Mouse (Mus musculus) hindbrain, embryonic 15.5 days (tissue): ENCODE measurements around the gene Pde4d. TPM values are rescaled to one million over a fixed set of nuclear protein-coding genes. Genes with fewer than 3 reads are reported as not detected.
"Not testable (repeated sequence)": the region's sequence is repeated elsewhere in the genome, so short reads cannot be mapped to it uniquely, and the experiment has no call there.

ENCODE experiments used
- ATAC-seq: fragments of 200-750 bp; cut with Nextera tagmentation; 2 replicates; pipeline ENCODE4 v1.8.0; 2017; ENCODE audit warnings: low read depth, moderate number of reproducible peaks, moderate TSS enrichment; ENCODE audit not compliant: low FRiP score
- H3K27ac ChIP-seq: fragments of 300-500 bp; sonication (generic); replicated peaks from 2 replicates; pipeline ENCODE4 v1.5.1; 2015; ENCODE audit warnings: mild to moderate bottlenecking, inconsistent platforms
- H3K27me3 ChIP-seq: fragments of 300-500 bp; sonication (generic); 2 replicates; pipeline ENCODE4 v1.6.1; 2015; ENCODE audit warnings: control low read depth, inconsistent platforms
- H3K36me3 ChIP-seq: fragments of 300-500 bp; sonication (generic); 2 replicates; pipeline ENCODE4 v1.6.1; 2015; ENCODE audit warnings: control low read depth, inconsistent platforms
- H3K4me1 ChIP-seq: fragments of 300-500 bp; sonication (generic); replicated peaks from 2 replicates; pipeline ENCODE4 v1.6.1; 2015; ENCODE audit warnings: control low read depth, inconsistent platforms
- H3K4me2 ChIP-seq: fragments of 300-500 bp; sonication (generic); 2 replicates; pipeline ENCODE4 v1.6.1; 2015; ENCODE audit warnings: moderate library complexity, mild to moderate bottlenecking, inconsistent platforms
- H3K4me3 ChIP-seq: fragments of 300-500 bp; sonication (generic); 2 replicates; pipeline ENCODE4 v1.5.1; 2015; ENCODE audit warnings: mild to moderate bottlenecking, inconsistent platforms
- H3K9ac ChIP-seq: fragments of 300-500 bp; sonication (generic); 2 replicates; pipeline ENCODE4 v1.6.1; 2015; ENCODE audit warnings: inconsistent platforms
- H3K9me3 ChIP-seq: fragments of 300-500 bp; sonication (generic); 2 replicates; pipeline ENCODE4 v1.6.1; 2016; ENCODE audit warnings: control low read depth, inconsistent platforms
- WGBS: fragments of 180-500 bp; shearing (Covaris S2); methylation state at CpG from one replicate; pipeline ENCODE4 v1.1.7; 2015; 5-methylcytosine and 5-hydroxymethylcytosine counted together
- polyA plus RNA-seq: library from polyadenylated mRNA; unstranded; fragments of >200 nt; fragmentation: Nextera tagmentation; extraction: Ambion mirVana; gene quantifications from 2 replicates; pipeline ENCODE4 v1.2.1, GENCODE M21; 2015

The Pde4d gene
- polyA plus RNA-seq, 1 experiment from 2014 or later: 19.4 TPM

DNA sequence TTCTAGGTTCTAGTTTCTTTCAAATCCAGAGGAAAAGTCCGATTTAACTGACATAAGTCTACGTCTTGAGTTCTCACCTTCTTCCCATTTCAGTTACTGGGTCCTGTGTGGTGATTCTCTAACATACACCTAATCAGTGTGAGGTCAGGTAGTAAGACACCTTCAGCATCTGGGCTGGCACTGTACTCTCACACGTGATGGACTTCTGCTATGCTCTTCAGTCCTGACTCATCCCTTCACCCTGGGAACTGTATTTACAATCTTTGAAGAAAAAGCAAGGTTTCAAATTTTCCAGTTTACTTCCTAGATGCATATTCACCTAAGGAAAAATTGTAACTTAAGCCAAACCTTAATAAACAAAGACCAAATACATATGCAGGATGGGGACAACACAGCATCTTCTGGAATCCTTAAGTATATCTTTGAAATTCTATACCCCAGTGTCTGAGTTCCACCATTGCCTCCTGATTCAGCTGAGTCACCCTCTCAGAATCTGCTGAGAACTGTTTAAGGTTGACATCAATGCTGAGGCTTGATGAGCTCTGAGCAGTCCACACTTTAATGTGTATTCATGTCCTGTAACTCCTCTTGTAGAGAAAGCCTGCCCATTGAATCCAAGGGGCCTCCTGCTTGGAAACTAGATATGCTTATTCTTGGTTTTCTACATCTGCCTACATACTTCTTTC lies 301.6 kb downstream of the Pde4d start:
- Histone ChIP-seq H3K4me1 (no peaks in the 10 kb centered on the region), H3K4me2 (no peak overlapping the region), H3K27ac (no peak overlapping the region), H3K36me3 (no peaks in the 10 kb centered on the region), H3K4me3 (no peak overlapping the region), H3K9ac (no peak overlapping the region), H3K27me3 (no peaks in the 10 kb centered on the region), H3K9me3 (no peaks in the 10 kb centered on the region)
- ATAC-seq: no peak
- WGBS: 84% methylated on average over 3 of the region's 3 CpGs

DNA sequence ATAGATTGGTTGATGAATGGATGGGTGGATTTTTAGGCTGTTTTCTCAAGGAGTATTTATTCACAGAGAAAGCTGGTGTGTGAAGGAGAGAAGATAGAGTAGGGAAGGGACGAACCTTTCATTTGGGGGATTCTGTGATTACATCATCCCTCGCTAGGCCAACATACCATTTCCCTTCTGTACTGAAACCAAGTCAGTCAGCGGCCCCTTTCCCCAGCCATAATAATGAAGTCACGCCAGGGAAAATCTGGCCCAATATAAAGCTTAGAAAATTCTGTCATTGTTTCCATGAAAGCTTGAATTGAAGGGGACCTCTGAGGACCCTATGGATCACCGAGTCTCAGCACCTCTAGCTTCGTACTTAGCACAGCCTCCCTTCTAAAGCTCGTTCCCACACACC lies 307.7 kb downstream of the Pde4d start:
- H3K36me3 ChIP-seq: no peaks in the 10 kb centered on the region
- no peaks in the 10 kb centered on the region for H3K4me1 ChIP-seq
- no peak overlapping the region for H3K4me3 ChIP-seq
- H3K27ac ChIP-seq: no peak overlapping the region
- WGBS: 83% methylated on average over 7 of the region's 7 CpGs
- H3K9ac ChIP-seq: no peak overlapping the region
- ATAC-seq: no peak
- H3K27me3 ChIP-seq: no peaks in the 10 kb centered on the region
- no peak overlapping the region for H3K4me2 ChIP-seq
- H3K9me3 ChIP-seq: no peaks in the 10 kb centered on the region

DNA sequence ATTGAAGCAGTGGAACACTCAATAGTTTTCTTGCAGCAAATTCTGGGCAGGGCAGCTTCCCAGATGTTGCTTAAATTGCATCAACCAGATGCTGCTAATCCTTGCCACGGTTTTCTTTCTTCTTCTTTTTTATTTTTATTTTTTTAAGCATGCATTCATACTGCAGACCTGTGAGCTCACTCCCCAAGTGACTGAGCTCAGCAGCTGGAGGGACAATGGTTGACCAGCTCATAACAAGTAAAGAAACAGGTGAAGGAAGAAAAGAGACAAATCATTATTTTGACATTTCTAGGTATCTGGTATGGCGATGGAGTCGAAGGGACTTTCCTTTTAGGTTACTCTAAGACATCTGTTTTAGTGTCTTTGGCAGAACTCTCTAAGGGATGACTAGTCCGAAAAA lies 308.6 kb downstream of the Pde4d start:
- H3K36me3 ChIP-seq: no peaks in the 10 kb centered on the region
- H3K4me1 ChIP-seq: no peaks in the 10 kb centered on the region
- 75% methylated on average over 4 of the region's 4 CpGs for WGBS
- H3K9me3 ChIP-seq: no peaks in the 10 kb centered on the region
- no peak overlapping the region for H3K27ac ChIP-seq
- H3K4me2 ChIP-seq: no peak overlapping the region
- no peaks in the 10 kb centered on the region for H3K27me3 ChIP-seq
- no peak for ATAC-seq
- no peak overlapping the region for H3K4me3 ChIP-seq
- no peak overlapping the region for H3K9ac ChIP-seq

DNA sequence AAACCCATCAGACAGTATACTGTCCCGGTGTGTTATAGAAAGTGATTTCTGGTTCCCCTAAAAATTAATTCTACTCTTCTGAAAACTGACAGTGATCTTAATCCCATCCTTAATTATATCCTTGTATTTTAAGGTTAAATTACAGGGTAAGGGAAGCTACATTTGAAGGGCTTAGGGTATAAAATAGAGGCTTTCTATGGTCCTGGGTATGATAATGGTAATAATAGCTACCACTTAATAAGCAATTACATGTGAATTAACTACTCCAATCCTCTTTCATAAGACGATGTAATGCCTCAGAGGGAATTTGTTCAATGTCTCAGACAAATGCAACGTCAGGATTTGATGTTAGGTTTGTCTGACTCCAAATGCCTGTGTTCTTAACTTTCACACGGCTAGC lies 309.4 kb downstream of the Pde4d start:
- Histone ChIP-seq H3K36me3 (no peaks in the 10 kb centered on the region), H3K4me2 (no peak overlapping the region), H3K4me3 (no peak overlapping the region), H3K27ac (no peak overlapping the region), H3K4me1 (no peaks in the 10 kb centered on the region), H3K27me3 (no peaks in the 10 kb centered on the region), H3K9me3 (no peaks in the 10 kb centered on the region), H3K9ac (no peak overlapping the region)
- ATAC-seq: no peak
- WGBS: 72% methylated on average over 4 of the region's 4 CpGs

DNA sequence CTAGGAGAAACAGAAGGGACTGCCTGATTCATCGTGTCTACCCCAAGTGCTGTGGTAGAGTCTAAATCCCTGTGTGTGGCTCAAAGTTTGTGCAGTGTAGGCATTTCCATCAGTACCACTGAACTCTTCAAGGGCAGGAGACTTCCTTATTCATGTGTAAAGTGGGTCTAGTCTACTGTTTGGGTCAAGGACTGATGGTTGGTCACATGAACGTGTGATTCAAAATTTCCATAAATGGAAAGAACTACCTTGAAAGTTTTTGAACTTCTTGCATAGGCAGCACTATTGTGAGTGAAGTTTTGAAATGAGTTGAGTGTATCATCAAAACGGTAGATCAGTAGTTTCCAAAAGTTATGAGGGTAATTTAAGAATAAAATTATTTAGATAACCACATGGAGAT lies 313.5 kb downstream of the Pde4d start:
- H3K36me3 ChIP-seq: no peaks in the 10 kb centered on the region
- H3K9me3 ChIP-seq: no peaks in the 10 kb centered on the region
- no peaks in the 10 kb centered on the region for H3K27me3 ChIP-seq
- no peak overlapping the region for H3K27ac ChIP-seq
- 87% methylated on average over 3 of the region's 3 CpGs for WGBS
- no peak overlapping the region for H3K4me2 ChIP-seq
- ATAC-seq: no peak
- no peak overlapping the region for H3K9ac ChIP-seq
- no peaks in the 10 kb centered on the region for H3K4me1 ChIP-seq
- no peak overlapping the region for H3K4me3 ChIP-seq

DNA sequence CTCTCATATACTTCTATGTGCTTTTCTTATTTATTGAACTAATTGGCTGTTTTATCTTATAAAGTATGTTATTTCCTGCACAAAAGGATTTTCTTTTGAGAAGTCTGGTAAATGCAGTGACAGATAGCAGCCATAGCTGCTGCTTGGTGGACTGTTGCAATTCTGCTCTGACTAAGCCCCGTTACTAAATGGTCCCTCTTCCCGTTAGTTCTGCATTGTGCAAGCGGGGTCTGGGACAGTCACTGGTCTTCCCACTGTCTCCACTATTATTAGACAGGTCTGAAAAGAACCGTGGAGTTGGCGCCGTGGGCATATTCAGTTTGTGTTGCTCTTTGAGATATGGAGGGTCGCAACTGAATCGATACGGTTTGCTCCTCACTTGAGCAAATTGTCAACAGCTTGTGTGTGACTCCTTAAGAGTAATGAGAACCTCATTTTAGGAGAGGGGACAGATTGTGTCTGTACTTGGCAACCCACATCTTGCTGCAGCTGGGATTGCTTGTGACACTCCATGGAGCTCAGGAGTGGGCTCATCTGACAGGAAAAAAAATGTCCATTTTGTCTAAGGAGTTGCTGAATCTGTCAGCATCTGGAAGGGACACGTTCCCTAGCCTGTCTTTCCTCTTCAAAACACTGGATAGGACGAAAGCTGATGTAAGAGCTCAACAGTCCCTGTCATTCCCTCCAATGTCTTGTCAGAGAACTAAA lies 316.4 kb downstream of the Pde4d start:
- ATAC-seq: no peak
- 69% methylated on average over 11 of the region's 11 CpGs for WGBS
- Histone ChIP-seq H3K9ac (no peak overlapping the region), H3K27me3 (no peaks in the 10 kb centered on the region), H3K4me3 (no peak overlapping the region), H3K4me1 (no peaks in the 10 kb centered on the region), H3K4me2 (no peak overlapping the region), H3K36me3 (no peaks in the 10 kb centered on the region), H3K27ac (no peak overlapping the region), H3K9me3 (no peaks in the 10 kb centered on the region)

DNA sequence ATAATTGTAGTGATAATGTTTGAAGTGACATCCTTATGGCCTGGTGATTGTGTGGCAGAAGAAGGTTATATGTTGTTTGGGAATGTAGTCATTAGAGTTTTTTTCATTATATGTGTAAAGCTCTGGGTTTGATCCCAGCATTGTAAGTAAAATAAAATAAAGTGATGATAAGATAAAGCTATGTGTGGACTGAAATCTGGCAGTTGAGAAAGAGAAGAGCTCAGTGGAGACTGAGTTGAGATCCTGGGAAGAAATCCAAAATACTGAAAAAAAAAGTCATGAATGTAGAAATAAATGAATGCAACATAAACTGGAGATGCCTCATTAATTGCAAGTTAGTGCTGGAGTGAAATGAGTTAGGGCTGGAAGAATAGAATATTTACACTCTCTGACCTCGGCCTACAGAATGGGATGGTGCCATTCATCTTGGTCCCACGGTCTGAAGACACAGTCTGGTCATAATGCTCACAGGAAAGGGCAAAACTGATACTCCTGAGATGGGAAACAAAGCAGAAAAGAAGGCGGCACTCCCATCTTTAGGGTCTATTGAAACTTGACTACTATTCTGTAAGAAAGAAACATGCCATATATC lies 319.8 kb downstream of the Pde4d start:
- no peak for ATAC-seq
- WGBS: 49% methylated on average over 3 of the region's 3 CpGs
- peaks cover 8% of the 10 kb centered on the region for H3K4me1 ChIP-seq

DNA sequence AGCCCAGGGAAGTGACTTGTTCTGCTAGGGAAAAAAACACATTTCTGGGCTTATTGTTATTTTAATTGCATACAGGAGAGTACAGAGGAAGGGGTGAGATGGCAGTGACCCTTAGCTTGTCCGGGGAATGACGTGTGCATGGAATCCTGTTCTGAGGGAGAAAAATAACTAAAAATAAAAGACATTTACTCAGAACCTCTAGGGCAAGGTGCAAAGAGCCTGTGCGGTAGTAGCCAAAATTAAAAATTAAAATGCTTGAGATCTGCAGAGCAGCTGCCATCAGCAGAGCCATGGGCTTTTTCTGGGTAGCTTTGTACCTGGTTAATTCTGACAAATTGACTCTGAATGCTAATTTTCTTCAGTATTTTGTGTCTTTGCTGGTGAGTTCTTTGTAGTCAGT lies 322.6 kb downstream of the Pde4d start:
- no peak overlapping the region for H3K4me2 ChIP-seq
- no peak overlapping the region for H3K27ac ChIP-seq
- no peak overlapping the region for H3K9ac ChIP-seq
- ATAC-seq: 0 out of 2 replicates have a peak, but pooled peaks have one; percentile 19
- H3K36me3 ChIP-seq: no peaks in the 10 kb centered on the region
- no peak overlapping the region for H3K4me3 ChIP-seq
- 39% methylated on average over 3 of the region's 3 CpGs for WGBS
- no peaks in the 10 kb centered on the region for H3K27me3 ChIP-seq
- H3K4me1 ChIP-seq: peaks cover 8% of the 10 kb centered on the region
- H3K9me3 ChIP-seq: no peaks in the 10 kb centered on the region

More for the DNA sequence above, 319.8 kb downstream of the Pde4d start:
- H3K27me3 ChIP-seq: no peaks in the 10 kb centered on the region
- no peaks in the 10 kb centered on the region for H3K36me3 ChIP-seq
- no peak overlapping the region for H3K4me3 ChIP-seq
- H3K27ac ChIP-seq: no peak overlapping the region
- no peaks in the 10 kb centered on the region for H3K9me3 ChIP-seq
- no peak overlapping the region for H3K9ac ChIP-seq
- H3K4me2 ChIP-seq: no peak overlapping the region

DNA sequence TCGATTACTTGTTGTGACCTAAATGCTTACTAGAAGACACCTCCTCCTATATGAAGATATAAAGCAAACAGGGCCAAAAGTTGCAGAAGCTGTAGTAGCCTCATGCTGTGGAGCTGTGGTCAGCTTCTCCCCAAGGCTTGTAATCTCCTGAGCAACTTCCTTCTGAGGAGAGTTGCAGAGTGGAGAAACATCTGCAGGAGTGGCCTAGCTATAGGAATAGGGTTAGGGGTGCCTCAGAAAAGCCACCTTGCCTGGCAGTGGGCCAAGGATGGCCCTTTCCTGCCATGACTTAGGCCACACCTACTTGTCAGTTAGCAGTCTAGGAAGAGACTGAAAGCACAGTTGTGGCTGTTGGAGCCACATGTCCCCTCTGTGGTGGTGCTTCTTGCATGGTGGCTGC lies 325.2 kb downstream of the Pde4d start:
- H3K4me1 ChIP-seq: peaks cover 8% of the 10 kb centered on the region
- H3K36me3 ChIP-seq: no peaks in the 10 kb centered on the region
- H3K9ac ChIP-seq: no peak overlapping the region
- H3K9me3 ChIP-seq: no peaks in the 10 kb centered on the region
- H3K27me3 ChIP-seq: no peaks in the 10 kb centered on the region
- H3K27ac ChIP-seq: no peak overlapping the region
- H3K4me3 ChIP-seq: no peak overlapping the region
- 89% methylated on average over 1 of the region's 1 CpGs for WGBS
- no peak for ATAC-seq
- no peak overlapping the region for H3K4me2 ChIP-seq

DNA sequence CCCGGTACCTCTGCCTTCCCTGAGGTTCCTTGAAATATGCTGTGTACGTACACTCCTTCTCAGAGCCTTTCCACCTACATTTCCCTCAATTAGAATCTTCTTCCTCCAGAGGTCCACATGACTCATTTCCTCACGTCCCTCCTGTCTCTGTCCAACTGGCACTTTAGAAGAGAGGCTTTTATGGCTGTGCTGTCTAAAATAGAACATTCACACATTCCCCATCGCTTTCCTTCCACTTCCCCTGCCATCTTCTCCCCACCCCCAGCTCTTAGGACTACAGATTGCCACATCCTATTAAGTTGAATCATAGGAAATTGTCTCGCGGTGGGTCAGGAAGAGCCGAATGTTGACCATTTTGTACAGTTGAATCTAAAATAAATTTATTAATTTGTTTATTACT lies 326.1 kb downstream of the Pde4d start:
- H3K27ac ChIP-seq: no peak overlapping the region
- H3K36me3 ChIP-seq: no peaks in the 10 kb centered on the region
- H3K4me3 ChIP-seq: no peak overlapping the region
- H3K27me3 ChIP-seq: no peaks in the 10 kb centered on the region
- WGBS: 88% methylated on average over 7 of the region's 7 CpGs
- H3K9me3 ChIP-seq: no peaks in the 10 kb centered on the region
- H3K4me1 ChIP-seq: peaks cover 8% of the 10 kb centered on the region
- H3K9ac ChIP-seq: no peak overlapping the region
- ATAC-seq: no peak
- no peak overlapping the region for H3K4me2 ChIP-seq

DNA sequence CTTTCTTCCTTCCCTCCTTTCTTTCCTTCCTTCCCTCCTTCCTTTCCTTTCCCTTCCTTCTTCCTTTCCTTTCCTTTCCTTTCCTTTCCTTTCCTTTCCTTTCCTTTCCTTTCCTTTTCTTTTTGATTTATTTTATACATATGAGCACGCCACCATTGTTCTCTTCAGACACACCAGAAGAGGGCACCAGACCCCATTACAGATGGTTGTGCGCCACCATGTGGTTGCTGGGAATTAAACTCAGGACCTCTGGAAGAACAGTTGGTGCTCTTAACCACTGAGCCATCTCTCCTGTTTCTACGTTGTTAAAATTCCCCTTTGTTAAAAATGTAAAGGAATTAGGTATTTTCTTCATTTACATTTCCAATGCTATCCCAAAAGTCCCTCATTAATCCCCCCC lies 347.9 kb downstream of the Pde4d start:
- 76% methylated on average over 3 of the region's 3 CpGs for WGBS
- not testable (repeated sequence) for ATAC-seq, H3K27me3 ChIP-seq, H3K27ac ChIP-seq, H3K4me2 ChIP-seq, H3K4me3 ChIP-seq, H3K36me3 ChIP-seq, H3K9ac ChIP-seq, H3K9me3 ChIP-seq, H3K4me1 ChIP-seq

DNA sequence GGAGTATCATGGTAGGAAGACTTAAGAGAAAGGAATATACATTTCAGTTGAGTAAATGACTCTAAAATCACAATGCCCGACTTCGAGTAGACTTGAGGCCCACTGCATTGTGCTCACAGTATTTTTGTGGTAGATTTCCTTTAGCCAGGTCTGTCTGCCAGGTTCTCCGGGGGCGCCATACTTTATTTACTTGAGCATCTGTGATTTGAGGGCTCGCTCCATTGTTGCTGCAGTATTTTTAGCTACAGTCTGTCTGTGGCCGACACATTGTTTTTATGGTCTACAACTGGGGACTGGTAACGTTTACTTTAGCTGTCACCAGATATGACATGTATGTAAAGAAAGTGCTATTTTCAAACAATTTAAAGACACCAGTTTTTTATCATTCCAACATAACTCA lies 359.4 kb downstream of the Pde4d start:
- no peak overlapping the region for H3K27ac ChIP-seq

More for the DNA sequence above, 359.4 kb downstream of the Pde4d start:
- Histone ChIP-seq H3K4me2 (no peak overlapping the region), H3K27me3 (no peaks in the 10 kb centered on the region), H3K9ac (no peak overlapping the region), H3K4me3 (no peak overlapping the region), H3K4me1 (no peaks in the 10 kb centered on the region), H3K36me3 (no peaks in the 10 kb centered on the region), H3K9me3 (no peaks in the 10 kb centered on the region)
- ATAC-seq: no peak
- 91% methylated on average over 7 of the region's 7 CpGs for WGBS
